Mouse (Mus musculus) embryonic facial prominence, embryonic 12.5 days (tissue): ENCODE measurements around the gene Zfp982. TPM values are rescaled to one million over a fixed set of nuclear protein-coding genes. Genes with fewer than 3 reads are reported as not detected.
"Not testable (repeated sequence)": the region's sequence is repeated elsewhere in the genome, so short reads cannot be mapped to it uniquely, and the experiment has no call there.

Experiments
- ATAC-seq: fragments of 200-750 bp; cut with Nextera tagmentation; 2 replicates; pipeline ENCODE4 v1.8.0; 2017; ENCODE audit not compliant: insufficient number of reproducible peaks, insufficient read depth, low FRiP score, low TSS enrichment
- H3K27ac ChIP-seq: fragments of 300-500 bp; sonication (generic); 2 replicates; pipeline ENCODE4 v1.5.1; 2016; ENCODE audit warnings: mild to moderate bottlenecking
- H3K27me3 ChIP-seq: fragments of 300-500 bp; sonication (generic); 2 replicates; pipeline ENCODE4 v1.6.1; 2016; ENCODE audit warnings: mild to moderate bottlenecking, moderate library complexity
- H3K36me3 ChIP-seq: fragments of 300-500 bp; sonication (generic); 2 replicates; pipeline ENCODE4 v1.6.1; 2016; ENCODE audit warnings: mild to moderate bottlenecking
- H3K4me1 ChIP-seq: fragments of 300-500 bp; sonication (generic); 2 replicates; pipeline ENCODE4 v1.6.1; 2016
- H3K4me2 ChIP-seq: fragments of 300-500 bp; sonication (generic); replicated peaks from 2 replicates; pipeline ENCODE4 v1.6.1; 2016; ENCODE audit warnings: mild to moderate bottlenecking, moderate library complexity
- H3K4me3 ChIP-seq: fragments of 300-500 bp; sonication (generic); 2 replicates; pipeline ENCODE4 v1.5.1; 2016; ENCODE audit warnings: mild to moderate bottlenecking
- H3K9ac ChIP-seq: fragments of 300-500 bp; sonication (generic); 2 replicates; pipeline ENCODE4 v1.6.1; 2016; ENCODE audit warnings: mild to moderate bottlenecking, moderate library complexity
- H3K9me3 ChIP-seq: fragments of 300-500 bp; sonication (generic); 2 replicates; pipeline ENCODE4 v1.6.1; 2016; ENCODE audit warnings: mild to moderate bottlenecking, moderate library complexity
- WGBS: fragments of 180-500 bp; shearing (Covaris S2); methylation state at CpG from one replicate; pipeline ENCODE4 v1.1.7; 2016; 5-methylcytosine and 5-hydroxymethylcytosine counted together
- polyA plus RNA-seq: library from polyadenylated mRNA; unstranded; fragments of >200 nt; fragmentation: Nextera tagmentation; extraction: Ambion mirVana; gene quantifications from 2 replicates; pipeline ENCODE4 v1.2.1, GENCODE M21; 2016

Gene Zfp982
- polyA plus RNA-seq, 1 experiment from 2014 or later, result 11.3 TPM

GRCm38 (mm10) chr4:147520100-147520499 is 27.9 kb downstream of the Zfp982 start:
- H3K4me2 ChIP-seq, result no peak overlapping the region
- ATAC-seq, result 0 out of 2 replicates have a peak, but pooled peaks have one; percentile 19
- no peaks in the 10 kb centered on the region for H3K4me1 ChIP-seq
- H3K9ac ChIP-seq, result no peak overlapping the region
- H3K36me3 ChIP-seq, result no peaks in the 10 kb centered on the region
- no peak overlapping the region for H3K27ac ChIP-seq
- H3K27me3 ChIP-seq, result no peaks in the 10 kb centered on the region
- H3K4me3 ChIP-seq, result no peak overlapping the region
- peaks cover 48% of the 10 kb centered on the region for H3K9me3 ChIP-seq

- Histone ChIP-seq H3K4me1 (no peaks in the 10 kb centered on the region), H3K4me3 (no peak overlapping the region), H3K36me3 (no peaks in the 10 kb centered on the region), H3K9ac (no peak overlapping the region), H3K9me3 (peaks cover 38% of the 10 kb centered on the region), H3K27me3 (no peaks in the 10 kb centered on the region), H3K4me2 (no peak overlapping the region), H3K27ac (no peak overlapping the region)
- WGBS, result 75% methylated on average over 1 of the region's 1 CpGs
- no peak for ATAC-seq
Observed at GRCm38 (mm10) chr4:147525125-147525524, 32.9 kb downstream of the Zfp982 start.

GRCm38 (mm10) chr4:147530366-147530765 is 38.1 kb downstream of the Zfp982 start:
- Histone ChIP-seq H3K4me2 (no peak overlapping the region), H3K4me1 (no peaks in the 10 kb centered on the region), H3K27me3 (no peaks in the 10 kb centered on the region), H3K9ac (no peak overlapping the region), H3K4me3 (no peak overlapping the region), H3K27ac (no peak overlapping the region), H3K36me3 (no peaks in the 10 kb centered on the region), H3K9me3 (peaks cover 26% of the 10 kb centered on the region)
- WGBS, result 89% methylated on average over 1 of the region's 1 CpGs
- ATAC-seq, result no peak

- not testable (repeated sequence) for ATAC-seq, H3K9ac ChIP-seq, H3K27ac ChIP-seq, H3K4me2 ChIP-seq, H3K36me3 ChIP-seq, H3K27me3 ChIP-seq, H3K4me1 ChIP-seq, H3K4me3 ChIP-seq
- H3K9me3 ChIP-seq, result peaks cover 35% of the 10 kb centered on the region
Observed at GRCm38 (mm10) chr4:147535916-147536315, 43.7 kb downstream of the Zfp982 start.

GRCm38 (mm10) chr4:147537702-147538101 is 45.5 kb downstream of the Zfp982 start:
- no peaks in the 10 kb centered on the region for H3K4me1 ChIP-seq
- H3K36me3 ChIP-seq, result no peaks in the 10 kb centered on the region
- H3K9me3 ChIP-seq, result peaks cover 40% of the 10 kb centered on the region
- 83% methylated on average over 2 of the region's 2 CpGs for WGBS
- no peak overlapping the region for H3K27ac ChIP-seq
- H3K9ac ChIP-seq, result no peak overlapping the region
- peak; percentile 74; the same call in 1 of the 2 replicates for ATAC-seq
- H3K4me2 ChIP-seq, result no peak overlapping the region
- no peak overlapping the region for H3K4me3 ChIP-seq
- H3K27me3 ChIP-seq, result no peaks in the 10 kb centered on the region

- H3K36me3 ChIP-seq, H3K27ac ChIP-seq, ATAC-seq, H3K4me3 ChIP-seq, H3K27me3 ChIP-seq, H3K4me1 ChIP-seq, H3K9ac ChIP-seq, H3K4me2 ChIP-seq: not testable (repeated sequence)
- peaks cover 43% of the 10 kb centered on the region for H3K9me3 ChIP-seq
- WGBS, result 86% methylated on average over 3 of the region's 3 CpGs
Observed at GRCm38 (mm10) chr4:147539918-147540317, 47.7 kb downstream of the Zfp982 start, which contains the start of gene Gm16503. Gm16503 (plus strand) TSS chr4:147540218.

- Histone ChIP-seq H3K4me2 (no peak overlapping the region), H3K36me3 (no peaks in the 10 kb centered on the region), H3K27me3 (no peaks in the 10 kb centered on the region), H3K27ac (no peak overlapping the region), H3K9ac (no peak overlapping the region), H3K9me3 (peaks cover 38% of the 10 kb centered on the region), H3K4me3 (no peak overlapping the region), H3K4me1 (no peaks in the 10 kb centered on the region)
- no peak for ATAC-seq
Observed at GRCm38 (mm10) chr4:147541105-147541504, 48.9 kb downstream of the Zfp982 start.

- H3K4me1 ChIP-seq, H3K4me2 ChIP-seq, H3K36me3 ChIP-seq, H3K9me3 ChIP-seq, H3K27ac ChIP-seq, ATAC-seq, H3K27me3 ChIP-seq, H3K4me3 ChIP-seq, H3K9ac ChIP-seq: not testable (repeated sequence)
- WGBS, result 77% methylated on average over 5 of the region's 5 CpGs
Observed at GRCm38 (mm10) chr4:147553071-147553470, 60.9 kb downstream of the Zfp982 start, which contains the start of gene Zfp985. Zfp985 (plus strand) TSS chr4:147553277.

GRCm38 (mm10) chr4:147554361-147554760 is 62.1 kb downstream of the Zfp982 start:
- H3K9ac ChIP-seq, H3K4me2 ChIP-seq, H3K27ac ChIP-seq, H3K36me3 ChIP-seq, ATAC-seq, H3K4me1 ChIP-seq, H3K9me3 ChIP-seq, H3K27me3 ChIP-seq, H3K4me3 ChIP-seq: not testable (repeated sequence)
- WGBS, result 87% methylated on average over 2 of the region's 2 CpGs

GRCm38 (mm10) chr4:147556921-147557320 is 64.7 kb downstream of the Zfp982 start:
- not testable (repeated sequence) for H3K36me3 ChIP-seq, H3K27ac ChIP-seq, H3K9me3 ChIP-seq, H3K4me1 ChIP-seq, H3K9ac ChIP-seq, H3K27me3 ChIP-seq, H3K4me3 ChIP-seq, H3K4me2 ChIP-seq, ATAC-seq
- WGBS, result 51% methylated on average over 1 of the region's 1 CpGs

GRCm38 (mm10) chr4:147558011-147558410 is 65.8 kb downstream of the Zfp982 start:
- not testable (repeated sequence) for H3K27me3 ChIP-seq, H3K4me2 ChIP-seq, H3K36me3 ChIP-seq

GRCm38 (mm10) chr4:147559096-147559495 is 66.9 kb downstream of the Zfp982 start:
- 54% methylated on average over 1 of the region's 1 CpGs for WGBS
- H3K9ac ChIP-seq, result not testable (repeated sequence)

More at GRCm38 (mm10) chr4:147558011-147558410, 65.8 kb downstream of the Zfp982 start:
- H3K27ac ChIP-seq, H3K9ac ChIP-seq, H3K4me1 ChIP-seq, H3K4me3 ChIP-seq, H3K9me3 ChIP-seq, ATAC-seq: not testable (repeated sequence)

More at GRCm38 (mm10) chr4:147559096-147559495, 66.9 kb downstream of the Zfp982 start:
- ATAC-seq, H3K27ac ChIP-seq, H3K4me3 ChIP-seq, H3K9me3 ChIP-seq, H3K4me1 ChIP-seq, H3K4me2 ChIP-seq, H3K27me3 ChIP-seq, H3K36me3 ChIP-seq: not testable (repeated sequence)
